Mouse (Mus musculus) limb, embryonic 14.5 days (tissue): ENCODE measurements around the gene Erich3. TPM values are rescaled to one million over a fixed set of nuclear protein-coding genes. Genes with fewer than 3 reads are reported as not detected.

Experiments used
- ATAC-seq: fragments of 200-750 bp; cut with Nextera tagmentation; 2 replicates; pipeline ENCODE4 v1.8.0; 2017; ENCODE audit warnings: low read depth, moderate number of reproducible peaks, moderate TSS enrichment; ENCODE audit not compliant: low FRiP score
- DNase-seq: peaks from one replicate; pipeline ENCODE4 v3.0.0-alpha.2; 2015; ENCODE audit warnings: low spot score
- H3K27ac ChIP-seq: fragments of 300-500 bp; sonication (generic); replicated peaks from 2 replicates; pipeline ENCODE4 v1.5.1; 2014; ENCODE audit warnings: low read depth, mild to moderate bottlenecking, low read length, moderate library complexity, mixed read lengths
- H3K27me3 ChIP-seq: fragments of 300-500 bp; sonication (generic); 2 replicates; pipeline ENCODE4 v1.6.1; 2014; ENCODE audit warnings: low read length, mixed read lengths; ENCODE audit not compliant: control insufficient read depth, insufficient read depth
- H3K36me3 ChIP-seq: fragments of 300-500 bp; sonication (generic); 2 replicates; pipeline ENCODE4 v1.6.1; 2014; ENCODE audit warnings: mild to moderate bottlenecking, low read length, moderate library complexity, mixed read lengths; ENCODE audit not compliant: control insufficient read depth, insufficient read depth
- H3K4me1 ChIP-seq: fragments of 300-500 bp; sonication (generic); 2 replicates; pipeline ENCODE4 v1.6.1; 2014; ENCODE audit warnings: antibody characterized with exemption, low read length, mixed read lengths; ENCODE audit not compliant: control insufficient read depth, insufficient read depth
- H3K4me2 ChIP-seq: fragments of 300-500 bp; sonication (generic); replicated peaks from 2 replicates; pipeline ENCODE4 v1.6.1; 2014; ENCODE audit warnings: low read depth, mild to moderate bottlenecking, low read length, moderate library complexity; ENCODE audit not compliant: severe bottlenecking
- H3K4me3 ChIP-seq: fragments of 300-500 bp; sonication (generic); replicated peaks from 2 replicates; pipeline ENCODE4 v1.5.1; 2014; ENCODE audit warnings: low read length
- H3K9ac ChIP-seq: fragments of 300-500 bp; sonication (generic); 2 replicates; pipeline ENCODE4 v1.6.1; 2014; ENCODE audit warnings: mild to moderate bottlenecking, low read depth, low read length, moderate library complexity; ENCODE audit not compliant: severe bottlenecking
- H3K9me3 ChIP-seq: fragments of 300-500 bp; sonication (generic); 2 replicates; pipeline ENCODE4 v1.6.1; 2016; ENCODE audit warnings: low read length; ENCODE audit not compliant: control insufficient read depth
- POLR2A ChIP-seq: fragments of 200-500 bp; IDR thresholded peaks from 2 replicates; pipeline ENCODE4 v1.8.0; 2012; ENCODE audit warnings: inconsistent platforms, mild to moderate bottlenecking, moderate library complexity, borderline replicate concordance; ENCODE audit not compliant: insufficient read depth, insufficient read length; ENCODE audit errors: extremely low read depth
- WGBS: fragments of 180-500 bp; shearing (Covaris S2); extraction: QIAGEN DNeasy Blood & Tissue Kit; methylation state at CpG from one replicate; pipeline ENCODE4 v1.1.7; 2014; 5-methylcytosine and 5-hydroxymethylcytosine counted together
- polyA plus RNA-seq, 2 experiments: library from polyadenylated mRNA; depleted of rRNA in 1 of 2; stranded (reverse) in 1 of 2; unstranded in 1 of 2; fragments of >200 nt; fragmentation: Nextera tagmentation in 1 of 2; extraction: Ambion mirVana in 1 of 2; gene quantifications; 2 replicates each; pipeline versions ENCODE4 v1.2.1 to v1.2.3; 2012 to 2014

The Erich3 gene
- polyA plus RNA-seq, 2 experiments = 0.45 to 0.53 TPM

GRCm38 (mm10) chr3:154816801-154817625 lies 153.4 kb downstream of the Erich3 start:
- DNase-seq (peak; percentile 17), ATAC-seq (no peak; the same call in 1 of the 2 replicates)
- no peaks in the 10 kb centered on the region for H3K36me3 ChIP-seq
- H3K4me2 ChIP-seq = no peak overlapping the region
- no peak overlapping the region for H3K27ac ChIP-seq
- H3K4me3 ChIP-seq = no peak overlapping the region
- no peaks in the 10 kb centered on the region for H3K27me3 ChIP-seq
- no peak for TF ChIP-seq POLR2A
- no peak overlapping the region for H3K9ac ChIP-seq
- no peaks in the 10 kb centered on the region for H3K4me1 ChIP-seq
- no peaks in the 10 kb centered on the region for H3K9me3 ChIP-seq
- 44% methylated on average over 19 of the region's 19 CpGs for WGBS

Other genes starting within 250 kb of the Erich3 start
- gene Cryz, start 67.1 kb upstream of the Erich3 start, polyA plus RNA-seq (2012; rRNA removed) = 15.3 and 15.7 TPM in 2 replicates
- gene Cryz, start 67.1 kb upstream of the Erich3 start, polyA plus RNA-seq (2014; fragmentation: Nextera tagmentation; extraction: Ambion mirVana) = 18.6 and 21.5 TPM in 2 replicates
- gene Tyw3, start 66.8 kb upstream of the Erich3 start, polyA plus RNA-seq (2012; rRNA removed) = 17.2 and 21.9 TPM in 2 replicates
- gene Tyw3, start 66.8 kb upstream of the Erich3 start, polyA plus RNA-seq (2014; fragmentation: Nextera tagmentation; extraction: Ambion mirVana) = 17.2 and 17.6 TPM in 2 replicates